Mouse (Mus musculus): ENCODE results near the gene Traf3ip3.

- TF ChIP-seq ZC3H11A (IDR thresholded peaks at IDR 0.05; ENCODE audit: borderline replicate concordance, low read depth, low read length) = no peak
- no peak for TF ChIP-seq MAFK (IDR thresholded peaks at IDR 0.05; ENCODE audit: insufficient read depth, low read depth, low read length)
- no peak for TF ChIP-seq CHD2 (IDR thresholded peaks at IDR 0.05; ENCODE audit: low read depth, low read length)
- no peak for TF ChIP-seq ZNF384 (IDR thresholded peaks at IDR 0.05; ENCODE audit: low read depth, low read length)
Measured at GRCm38 (mm10) chr1:193229570-193229969, 28.1 kb upstream of the Traf3ip3 start.

Data from ES-E14 (cell line).